Mouse (Mus musculus): Measurements from ENCODE around the gene Ctsr. TPM values are rescaled to one million over a fixed set of nuclear protein-coding genes. Genes with fewer than 3 reads are reported as not detected.
"Not testable (repeated sequence)": the region's sequence is repeated elsewhere in the genome, so short reads cannot be mapped to it uniquely, and the experiment has no call there.

Ctsr gene
- total RNA-seq (2014; fragmentation: Nextera tagmentation): not detected in 2 replicates
- total RNA-seq (2017): not detected in 2 replicates
- not detected in 2 replicates for polyA plus RNA-seq (2012)

- no peak for ATAC-seq (ENCODE audit: extremely low read depth, insufficient number of reproducible peaks, low FRiP score, poor library complexity, severe bottlenecking)
- Histone ChIP-seq H3K9me3 (replicated peaks) (peaks cover 13% of the 10 kb centered on the region), H3K4me3 (ENCODE audit: low read depth, low read length) (no peak within 1 kb of the TSS), H3K27me3 (ENCODE audit: insufficient read depth, low read length) (no peaks in the 10 kb centered on the region), H3K36me3 (replicated peaks) (no peaks in the 10 kb centered on the region), H3K4me1 (ENCODE audit: insufficient read depth, low read depth, low read length) (no peaks in the 10 kb centered on the region)
- no peak for DNase-seq (ENCODE audit: low spot score)
- TF ChIP-seq GATA1 (IDR thresholded peaks at IDR 0.05; ENCODE audit: borderline replicate concordance, low read length): no peak
- TF ChIP-seq POLR2AphosphoS5 (IDR thresholded peaks at IDR 0.05; ENCODE audit: insufficient replicate concordance, low read depth, low read length): no peak
- no peak for TF ChIP-seq GATA2 (IDR thresholded peaks at IDR 0.05; ENCODE audit: borderline replicate concordance, low read depth, low read length)
- TF ChIP-seq TAL1 (conservative IDR thresholded peaks at IDR 0.05; ENCODE audit: low read depth, low read length): no peak
- no peak for TF ChIP-seq CTCF (IDR thresholded peaks at IDR 0.05; ENCODE audit: low read depth, low read length)
Observed at GRCm38 (mm10) chr13:61164156-61164555, at the start of gene Ctsr. Gene Ctsr, minus strand, starts transcription at chr13:61164256.

- ATAC-seq (ENCODE audit: extremely low read depth, insufficient number of reproducible peaks, low FRiP score, poor library complexity, severe bottlenecking) (no peak), DNase-seq (ENCODE audit: low spot score) (no peak)
- no peaks in the 10 kb centered on the region for H3K9me3 ChIP-seq (replicated peaks)
- no peak within 1 kb of the TSS for H3K4me3 ChIP-seq (ENCODE audit: low read depth, low read length)
- H3K36me3 ChIP-seq (replicated peaks): no peaks in the 10 kb centered on the region
- H3K27me3 ChIP-seq (ENCODE audit: insufficient read depth, low read length): no peaks in the 10 kb centered on the region
- H3K4me1 ChIP-seq (ENCODE audit: insufficient read depth, low read depth, low read length): no peaks in the 10 kb centered on the region
- TF ChIP-seq GATA2 (IDR thresholded peaks at IDR 0.05; ENCODE audit: borderline replicate concordance, low read depth, low read length) (no peak), CTCF (IDR thresholded peaks at IDR 0.05; ENCODE audit: low read depth, low read length) (no peak), GATA1 (IDR thresholded peaks at IDR 0.05; ENCODE audit: borderline replicate concordance, low read length) (no peak), TAL1 (conservative IDR thresholded peaks at IDR 0.05; ENCODE audit: low read depth, low read length) (no peak), POLR2AphosphoS5 (IDR thresholded peaks at IDR 0.05; ENCODE audit: insufficient replicate concordance, low read depth, low read length) (no peak)
Observed at GRCm38 (mm10) chr13:61203310-61203709, 39.3 kb upstream of the Ctsr start, which contains the start of gene Cts6. Gene Cts6, minus strand, starts transcription at chr13:61203410.

GRCm38 (mm10) chr13:61185151-61185933 is 21.3 kb upstream of the Ctsr start:
- H3K36me3 ChIP-seq (replicated peaks); H3K27me3 ChIP-seq (ENCODE audit: insufficient read depth, low read length); ATAC-seq (ENCODE audit: extremely low read depth, insufficient number of reproducible peaks, low FRiP score, poor library complexity, severe bottlenecking); H3K4me1 ChIP-seq (ENCODE audit: insufficient read depth, low read depth, low read length); DNase-seq (ENCODE audit: low spot score); H3K9me3 ChIP-seq (replicated peaks); H3K4me3 ChIP-seq (ENCODE audit: low read depth, low read length): not testable (repeated sequence)

- TF ChIP-seq POLR2AphosphoS5 (IDR thresholded peaks at IDR 0.05; ENCODE audit: insufficient replicate concordance, low read depth, low read length): no peak
- no peak for TF ChIP-seq CTCF (IDR thresholded peaks at IDR 0.05; ENCODE audit: low read depth, low read length)
- TF ChIP-seq GATA2 (IDR thresholded peaks at IDR 0.05; ENCODE audit: borderline replicate concordance, low read depth, low read length): no peak
- no peak for TF ChIP-seq TAL1 (conservative IDR thresholded peaks at IDR 0.05; ENCODE audit: low read depth, low read length)
- TF ChIP-seq GATA1 (IDR thresholded peaks at IDR 0.05; ENCODE audit: borderline replicate concordance, low read length): no peak
- DNase-seq (ENCODE audit: low spot score): no peak
Observed at GRCm38 (mm10) chr13:61164622-61165021, 566 bp upstream of the Ctsr start.

More at GRCm38 (mm10) chr13:61164622-61165021, 566 bp upstream of the Ctsr start:
- Histone ChIP-seq H3K27me3 (ENCODE audit: insufficient read depth, low read length) (no peaks in the 10 kb centered on the region), H3K9me3 (replicated peaks) (peaks cover 11% of the 10 kb centered on the region), H3K4me3 (ENCODE audit: low read depth, low read length) (no peak overlapping the region), H3K36me3 (replicated peaks) (no peaks in the 10 kb centered on the region), H3K4me1 (ENCODE audit: insufficient read depth, low read depth, low read length) (no peaks in the 10 kb centered on the region)
- ATAC-seq (ENCODE audit: extremely low read depth, insufficient number of reproducible peaks, low FRiP score, poor library complexity, severe bottlenecking): no peak

Other genes with a start within 250 kb of the Ctsr start
- gene Gm49393, start 228.7 kb downstream of the Ctsr start, total RNA-seq (2014; fragmentation: Nextera tagmentation): not detected in 2 replicates
- gene Gm49393, start 228.7 kb downstream of the Ctsr start, total RNA-seq (2017): not detected in 2 replicates
- not detected in 2 replicates for gene Gm49393, start 228.7 kb downstream of the Ctsr start, polyA plus RNA-seq (2012)
- gene Gm49391, start 227.7 kb downstream of the Ctsr start, total RNA-seq (2014; fragmentation: Nextera tagmentation): not detected in 2 replicates
- not detected in 2 replicates for gene Gm49391, start 227.7 kb downstream of the Ctsr start, total RNA-seq (2017)
- not detected in 2 replicates for gene Gm49391, start 227.7 kb downstream of the Ctsr start, polyA plus RNA-seq (2012)
- gene Ctla2a, start 227.6 kb downstream of the Ctsr start, total RNA-seq (2014; fragmentation: Nextera tagmentation): not detected in 2 replicates
- 1.3 and 1.9 TPM in 2 replicates for gene Ctla2a, start 227.6 kb downstream of the Ctsr start, total RNA-seq (2017)
- not detected in 2 replicates for gene Ctla2a, start 227.6 kb downstream of the Ctsr start, polyA plus RNA-seq (2012)
- gene Tpbpa, start 222.3 kb downstream of the Ctsr start, total RNA-seq (2014; fragmentation: Nextera tagmentation): not detected in 2 replicates
- gene Tpbpa, start 222.3 kb downstream of the Ctsr start, total RNA-seq (2017): 0.33 TPM in 1 of 2 replicates, not detected in the other
- not detected in 2 replicates for gene Tpbpa, start 222.3 kb downstream of the Ctsr start, polyA plus RNA-seq (2012)
- gene Ctsj, start 158.3 kb downstream of the Ctsr start, total RNA-seq (2014; fragmentation: Nextera tagmentation): not detected in 2 replicates
- 0.12 TPM in 1 of 2 replicates, not detected in the other for gene Ctsj, start 158.3 kb downstream of the Ctsr start, total RNA-seq (2017)
- not detected in 2 replicates for gene Ctsj, start 158.3 kb downstream of the Ctsr start, polyA plus RNA-seq (2012)
- gene Ctsq, start 123.6 kb downstream of the Ctsr start, total RNA-seq (2014; fragmentation: Nextera tagmentation): not detected in 2 replicates
- gene Ctsq, start 123.6 kb downstream of the Ctsr start, total RNA-seq (2017): not detected in 2 replicates
- gene Ctsq, start 123.6 kb downstream of the Ctsr start, polyA plus RNA-seq (2012): not detected in 2 replicates
- gene Cts6, start 39.2 kb upstream of the Ctsr start, total RNA-seq (2014; fragmentation: Nextera tagmentation): not detected in 2 replicates
- gene Cts6, start 39.2 kb upstream of the Ctsr start, total RNA-seq (2017): not detected in 2 replicates
- gene Cts6, start 39.2 kb upstream of the Ctsr start, polyA plus RNA-seq (2012): not detected in 2 replicates
- gene Cts8, start 91.1 kb upstream of the Ctsr start, total RNA-seq (2014; fragmentation: Nextera tagmentation): not detected in 2 replicates
- not detected in 2 replicates for gene Cts8, start 91.1 kb upstream of the Ctsr start, total RNA-seq (2017)
- not detected in 2 replicates for gene Cts8, start 91.1 kb upstream of the Ctsr start, polyA plus RNA-seq (2012)
- not detected in 2 replicates for gene Gm49398, start 124.6 kb upstream of the Ctsr start, total RNA-seq (2014; fragmentation: Nextera tagmentation)
- gene Gm49398, start 124.6 kb upstream of the Ctsr start, total RNA-seq (2017): not detected in 2 replicates
- gene Gm49398, start 124.6 kb upstream of the Ctsr start, polyA plus RNA-seq (2012): not detected in 2 replicates
- gene Cts7, start 193.9 kb upstream of the Ctsr start, total RNA-seq (2014; fragmentation: Nextera tagmentation): not detected in 2 replicates
- not detected in 2 replicates for gene Cts7, start 193.9 kb upstream of the Ctsr start, total RNA-seq (2017)
- not detected in 2 replicates for gene Cts7, start 193.9 kb upstream of the Ctsr start, polyA plus RNA-seq (2012)

Data from G1E (cell line).